Mouse (Mus musculus): Measurements from ENCODE around the gene Ear6. TPM values are rescaled to one million over a fixed set of nuclear protein-coding genes. Genes with fewer than 3 reads are reported as not detected.

Gene Ear6
- polyA plus RNA-seq, 1 experiment from 2014 or later, result 0.80 TPM

GRCm38 (mm10) chr14:51892191-51892939 lies 38.9 kb downstream of the Ear6 start, which contains the start of gene Slc39a2:
Slc39a2 (plus strand) TSS chr14:51892889.
- TF ChIP-seq CTCF (IDR thresholded peaks at IDR 0.05) (no peak), EP300 (IDR thresholded peaks at IDR 0.05) (no peak)
- peaks cover 22% of the 10 kb centered on the region for H3K36me3 ChIP-seq (ENCODE audit: insufficient read depth, low read length)
- no peak within 1 kb of the TSS for H3K4me2 ChIP-seq (replicated peaks; ENCODE audit: low read depth, low read length)
- ATAC-seq (no peak), DNase-seq (ENCODE audit: low spot score) (no peak)
- 89% methylated on average over 9 of the region's 9 CpGs for WGBS
- no peaks in the 10 kb centered on the region for H3K4me1 ChIP-seq (ENCODE audit: insufficient read depth, low read depth, low read length)
- H3K27ac ChIP-seq (ENCODE audit: low read length), result peak within 1 kb of the TSS; percentile 8
- H3K4me3 ChIP-seq (ENCODE audit: low read depth, low read length), result no peak within 1 kb of the TSS
- H3K9me3 ChIP-seq (ENCODE audit: low read length), result no peaks in the 10 kb centered on the region
- H3K27me3 ChIP-seq (replicated peaks; ENCODE audit: insufficient read depth, low read length), result no peaks in the 10 kb centered on the region
- H3K9ac ChIP-seq (replicated peaks; ENCODE audit: low read depth), result no peak within 1 kb of the TSS

- TF ChIP-seq CTCF (IDR thresholded peaks at IDR 0.05) (no peak), EP300 (IDR thresholded peaks at IDR 0.05) (peak; percentile 67; the same call in 1 of the 2 replicates)
- DNase-seq (ENCODE audit: low spot score), result peak; percentile 81
- Histone ChIP-seq H3K4me2 (replicated peaks; ENCODE audit: low read depth, low read length) (no peak overlapping the region), H3K27ac (ENCODE audit: low read length) (peak overlapping the region; percentile 8), H3K27me3 (replicated peaks; ENCODE audit: insufficient read depth, low read length) (no peaks in the 10 kb centered on the region), H3K4me1 (ENCODE audit: insufficient read depth, low read depth, low read length) (no peaks in the 10 kb centered on the region), H3K4me3 (ENCODE audit: low read depth, low read length) (no peak overlapping the region), H3K36me3 (ENCODE audit: insufficient read depth, low read length) (peaks cover 22% of the 10 kb centered on the region), H3K9ac (replicated peaks; ENCODE audit: low read depth) (no peak overlapping the region), H3K9me3 (ENCODE audit: low read length) (no peaks in the 10 kb centered on the region)
- 27% methylated on average over 10 of the region's 10 CpGs for WGBS
- ATAC-seq, result peak; percentile 97
These were observed 39.7 kb downstream of the Ear6 start for GRCm38 (mm10) chr14:51893094-51893794.

DNA sequence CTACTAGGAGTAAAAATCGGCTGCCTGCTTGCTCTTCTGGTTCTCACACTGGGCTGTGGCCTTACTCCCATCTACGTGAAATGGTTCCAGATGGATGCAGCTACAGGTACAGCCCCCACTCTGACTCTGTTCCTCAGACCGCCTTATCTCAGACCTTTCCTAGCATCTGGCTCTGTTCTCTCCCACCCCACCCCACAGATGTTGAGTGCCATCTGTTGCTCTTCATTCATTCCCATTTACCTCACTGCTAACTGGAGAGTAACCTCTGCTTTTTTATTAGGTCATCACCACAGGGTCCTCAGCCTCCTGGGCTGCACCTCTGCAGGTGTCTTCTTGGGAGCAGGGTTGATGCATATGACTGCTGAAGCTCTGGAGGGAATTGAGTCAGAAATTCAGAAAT lies 40.3 kb downstream of the Ear6 start:
- Histone ChIP-seq H3K27me3 (replicated peaks; ENCODE audit: insufficient read depth, low read length) (no peaks in the 10 kb centered on the region), H3K27ac (ENCODE audit: low read length) (peak overlapping the region; percentile 8; the same call in 1 of the 2 replicates), H3K36me3 (ENCODE audit: insufficient read depth, low read length) (peaks cover 21% of the 10 kb centered on the region), H3K4me1 (ENCODE audit: insufficient read depth, low read depth, low read length) (no peaks in the 10 kb centered on the region), H3K9me3 (ENCODE audit: low read length) (no peaks in the 10 kb centered on the region), H3K9ac (replicated peaks; ENCODE audit: low read depth) (no peak overlapping the region), H3K4me2 (replicated peaks; ENCODE audit: low read depth, low read length) (no peak overlapping the region), H3K4me3 (ENCODE audit: low read depth, low read length) (no peak overlapping the region)
- no peak for TF ChIP-seq EP300 (IDR thresholded peaks at IDR 0.05)
- no peak for TF ChIP-seq CTCF (IDR thresholded peaks at IDR 0.05)
- no peak; the same call in 1 of the 2 replicates for ATAC-seq
- WGBS, result 46% methylated on average over 3 of the region's 3 CpGs
- DNase-seq (ENCODE audit: low spot score), result no peak

DNA sequence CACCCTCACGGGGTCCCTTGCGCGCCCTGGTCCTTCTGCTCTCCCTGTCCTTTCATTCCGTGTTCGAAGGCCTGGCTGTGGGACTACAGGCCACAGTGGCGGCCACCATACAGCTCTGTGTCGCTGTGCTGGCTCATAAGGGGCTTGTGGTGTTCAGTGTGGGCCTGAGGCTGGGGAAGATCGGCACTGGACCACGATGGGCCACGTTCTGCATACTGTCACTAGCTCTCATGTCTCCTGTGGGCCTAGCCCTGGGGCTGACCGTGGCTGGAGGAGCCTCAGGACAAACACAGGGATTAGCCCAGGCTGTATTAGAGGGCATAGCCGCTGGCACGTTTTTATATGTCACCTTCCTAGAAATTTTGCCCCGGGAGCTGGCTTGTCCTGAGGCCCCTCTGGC lies 41.6 kb downstream of the Ear6 start:
- Histone ChIP-seq H3K4me3 (ENCODE audit: low read depth, low read length) (no peak overlapping the region), H3K9me3 (ENCODE audit: low read length) (no peaks in the 10 kb centered on the region), H3K27me3 (replicated peaks; ENCODE audit: insufficient read depth, low read length) (no peaks in the 10 kb centered on the region), H3K27ac (ENCODE audit: low read length) (no peak overlapping the region), H3K4me1 (ENCODE audit: insufficient read depth, low read depth, low read length) (no peaks in the 10 kb centered on the region), H3K36me3 (ENCODE audit: insufficient read depth, low read length) (peaks cover 10% of the 10 kb centered on the region; the same call in 1 of the 2 replicates), H3K9ac (replicated peaks; ENCODE audit: low read depth) (no peak overlapping the region), H3K4me2 (replicated peaks; ENCODE audit: low read depth, low read length) (no peak overlapping the region)
- ATAC-seq (no peak), DNase-seq (ENCODE audit: low spot score) (no peak)
- TF ChIP-seq EP300 (IDR thresholded peaks at IDR 0.05) (no peak), CTCF (IDR thresholded peaks at IDR 0.05) (no peak)
- WGBS, result 82% methylated on average over 14 of the region's 14 CpGs

DNA sequence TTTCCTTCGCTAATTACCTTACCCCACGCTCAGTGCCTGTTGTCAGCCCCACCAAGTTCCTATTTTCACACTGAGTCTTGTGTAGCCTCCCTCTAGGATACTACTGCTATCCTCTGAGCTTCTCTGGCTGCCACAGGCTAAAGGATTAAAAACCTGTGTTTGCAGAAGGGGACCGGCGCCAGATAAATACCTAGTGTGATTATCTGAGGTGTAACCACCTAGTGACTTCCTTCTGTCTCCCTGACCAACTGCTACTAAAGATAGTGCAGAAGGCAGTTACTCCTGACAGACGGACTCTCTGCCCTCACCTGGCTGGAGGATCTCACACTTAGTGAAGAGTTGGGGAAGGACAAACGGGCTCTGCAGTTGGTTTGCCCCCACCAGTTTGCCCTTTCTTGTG lies 42.5 kb downstream of the Ear6 start:
- DNase-seq (ENCODE audit: low spot score) (no peak), ATAC-seq (no peak)
- no peak overlapping the region for H3K9ac ChIP-seq (replicated peaks; ENCODE audit: low read depth)
- no peak overlapping the region for H3K27ac ChIP-seq (ENCODE audit: low read length)
- H3K9me3 ChIP-seq (ENCODE audit: low read length), result no peaks in the 10 kb centered on the region
- H3K36me3 ChIP-seq (ENCODE audit: insufficient read depth, low read length), result peaks cover 9% of the 10 kb centered on the region; the same call in 1 of the 2 replicates
- no peaks in the 10 kb centered on the region for H3K4me1 ChIP-seq (ENCODE audit: insufficient read depth, low read depth, low read length)
- 79% methylated on average over 6 of the region's 6 CpGs for WGBS
- no peak overlapping the region for H3K4me3 ChIP-seq (ENCODE audit: low read depth, low read length)
- no peak overlapping the region for H3K4me2 ChIP-seq (replicated peaks; ENCODE audit: low read depth, low read length)
- TF ChIP-seq CTCF (IDR thresholded peaks at IDR 0.05) (no peak), EP300 (IDR thresholded peaks at IDR 0.05) (no peak)
- H3K27me3 ChIP-seq (replicated peaks; ENCODE audit: insufficient read depth, low read length), result no peaks in the 10 kb centered on the region

DNA sequence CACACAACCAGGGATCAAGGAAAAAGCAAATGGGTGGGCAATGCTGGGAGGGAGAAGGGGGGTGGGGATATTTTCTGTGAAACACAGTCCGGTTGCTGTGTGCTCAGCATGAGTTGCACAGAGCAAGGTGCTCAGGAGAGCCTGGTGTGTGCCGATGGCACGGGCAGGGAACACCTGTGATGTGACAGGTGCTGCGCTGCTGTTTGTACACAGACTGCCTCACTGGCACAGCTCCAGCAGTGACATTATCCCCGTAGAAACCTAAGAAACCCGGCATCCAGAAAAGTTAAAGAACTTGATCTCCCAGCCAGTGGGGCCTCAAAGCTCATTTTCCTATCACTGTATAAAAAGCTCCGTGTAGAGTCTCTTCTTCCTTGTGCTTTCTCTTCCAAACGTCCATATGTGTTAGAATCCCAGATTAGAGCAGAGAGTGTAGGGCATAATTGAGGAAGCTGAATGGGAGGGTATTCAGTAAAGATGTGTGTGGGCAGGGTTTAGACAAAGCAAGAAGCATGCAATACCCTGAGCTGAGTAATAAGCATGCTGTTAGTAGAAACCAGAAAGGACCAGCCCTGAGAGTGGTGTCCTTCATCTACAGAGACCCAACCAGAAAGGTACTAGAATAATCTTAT lies 43.2 kb downstream of the Ear6 start:
- no peaks in the 10 kb centered on the region for H3K9me3 ChIP-seq (ENCODE audit: low read length)
- no peaks in the 10 kb centered on the region for H3K4me1 ChIP-seq (ENCODE audit: insufficient read depth, low read depth, low read length)
- WGBS, result 59% methylated on average over 8 of the region's 8 CpGs
- no peak for TF ChIP-seq CTCF (IDR thresholded peaks at IDR 0.05)
- no peak for TF ChIP-seq EP300 (IDR thresholded peaks at IDR 0.05)
- H3K36me3 ChIP-seq (ENCODE audit: insufficient read depth, low read length), result peaks cover 3% of the 10 kb centered on the region; the same call in 1 of the 2 replicates
- no peaks in the 10 kb centered on the region for H3K27me3 ChIP-seq (replicated peaks; ENCODE audit: insufficient read depth, low read length)
- no peak overlapping the region for H3K27ac ChIP-seq (ENCODE audit: low read length)
- ATAC-seq, result no peak
- H3K4me3 ChIP-seq (ENCODE audit: low read depth, low read length), result no peak overlapping the region
- DNase-seq (ENCODE audit: low spot score), result no peak
- H3K9ac ChIP-seq (replicated peaks; ENCODE audit: low read depth), result no peak overlapping the region
- H3K4me2 ChIP-seq (replicated peaks; ENCODE audit: low read depth, low read length), result no peak overlapping the region

All from lung, postnatal 0 days (tissue).